Mouse (Mus musculus) hindbrain, embryonic 15.5 days (tissue): ENCODE data around the gene Xab2. TPM values are rescaled to one million over a fixed set of nuclear protein-coding genes. Genes with fewer than 3 reads are reported as not detected.

Experiments
- ATAC-seq: fragments of 200-750 bp; cut with Nextera tagmentation; 2 replicates; pipeline ENCODE4 v1.8.0; 2017; ENCODE audit warnings: low read depth, moderate number of reproducible peaks, moderate TSS enrichment; ENCODE audit not compliant: low FRiP score
- H3K27ac ChIP-seq: fragments of 300-500 bp; sonication (generic); replicated peaks from 2 replicates; pipeline ENCODE4 v1.5.1; 2015; ENCODE audit warnings: mild to moderate bottlenecking, inconsistent platforms
- H3K27me3 ChIP-seq: fragments of 300-500 bp; sonication (generic); 2 replicates; pipeline ENCODE4 v1.6.1; 2015; ENCODE audit warnings: control low read depth, inconsistent platforms
- H3K36me3 ChIP-seq: fragments of 300-500 bp; sonication (generic); 2 replicates; pipeline ENCODE4 v1.6.1; 2015; ENCODE audit warnings: control low read depth, inconsistent platforms
- H3K4me1 ChIP-seq: fragments of 300-500 bp; sonication (generic); replicated peaks from 2 replicates; pipeline ENCODE4 v1.6.1; 2015; ENCODE audit warnings: control low read depth, inconsistent platforms
- H3K4me2 ChIP-seq: fragments of 300-500 bp; sonication (generic); 2 replicates; pipeline ENCODE4 v1.6.1; 2015; ENCODE audit warnings: moderate library complexity, mild to moderate bottlenecking, inconsistent platforms
- H3K4me3 ChIP-seq: fragments of 300-500 bp; sonication (generic); 2 replicates; pipeline ENCODE4 v1.5.1; 2015; ENCODE audit warnings: mild to moderate bottlenecking, inconsistent platforms
- H3K9ac ChIP-seq: fragments of 300-500 bp; sonication (generic); 2 replicates; pipeline ENCODE4 v1.6.1; 2015; ENCODE audit warnings: inconsistent platforms
- H3K9me3 ChIP-seq: fragments of 300-500 bp; sonication (generic); 2 replicates; pipeline ENCODE4 v1.6.1; 2016; ENCODE audit warnings: control low read depth, inconsistent platforms
- WGBS: fragments of 180-500 bp; shearing (Covaris S2); methylation state at CpG from one replicate; pipeline ENCODE4 v1.1.7; 2015; 5-methylcytosine and 5-hydroxymethylcytosine counted together
- polyA plus RNA-seq: library from polyadenylated mRNA; unstranded; fragments of >200 nt; fragmentation: Nextera tagmentation; extraction: Ambion mirVana; gene quantifications from 2 replicates; pipeline ENCODE4 v1.2.1, GENCODE M21; 2015

The Xab2 gene
- polyA plus RNA-seq, 1 experiment from 2014 or later = 49.9 TPM

GRCm38 (mm10) chr8:3647561-3647960 lies 26.4 kb upstream of the Xab2 start:
- Histone ChIP-seq H3K4me3 (no peak overlapping the region), H3K27ac (no peak overlapping the region), H3K36me3 (no peaks in the 10 kb centered on the region), H3K9me3 (no peaks in the 10 kb centered on the region), H3K4me1 (no peaks in the 10 kb centered on the region), H3K9ac (no peak overlapping the region), H3K27me3 (no peaks in the 10 kb centered on the region), H3K4me2 (no peak overlapping the region)
- WGBS = 85% methylated on average over 4 of the region's 4 CpGs
- no peak for ATAC-seq

GRCm38 (mm10) chr8:3646824-3647531 lies 25.9 kb upstream of the Xab2 start:
- Histone ChIP-seq H3K36me3 (no peaks in the 10 kb centered on the region), H3K27me3 (no peaks in the 10 kb centered on the region), H3K9me3 (no peaks in the 10 kb centered on the region), H3K27ac (no peak overlapping the region), H3K4me3 (no peak overlapping the region), H3K4me2 (no peak overlapping the region), H3K9ac (no peak overlapping the region), H3K4me1 (no peaks in the 10 kb centered on the region)
- no peak for ATAC-seq
- 85% methylated on average over 6 of the region's 6 CpGs for WGBS

GRCm38 (mm10) chr8:3645804-3646203 lies 24.7 kb upstream of the Xab2 start:
- Histone ChIP-seq H3K9me3 (no peaks in the 10 kb centered on the region), H3K27ac (no peak overlapping the region), H3K4me2 (no peak overlapping the region), H3K27me3 (no peaks in the 10 kb centered on the region), H3K36me3 (no peaks in the 10 kb centered on the region), H3K9ac (no peak overlapping the region), H3K4me1 (no peaks in the 10 kb centered on the region), H3K4me3 (no peak overlapping the region)
- no peak for ATAC-seq
- WGBS = 25% methylated on average over 5 of the region's 5 CpGs

- Histone ChIP-seq H3K4me3 (peak overlapping the region; percentile 46), H3K36me3 (no peaks in the 10 kb centered on the region), H3K4me2 (peak overlapping the region; percentile 78), H3K4me1 (peaks cover 10% of the 10 kb centered on the region), H3K27ac (no peak overlapping the region), H3K9me3 (no peaks in the 10 kb centered on the region), H3K27me3 (no peaks in the 10 kb centered on the region), H3K9ac (peak overlapping the region; percentile 34; the same call in 1 of the 2 replicates)
- peak; percentile 15; the same call in 1 of the 2 replicates for ATAC-seq
- 28% methylated on average over 8 of the region's 8 CpGs for WGBS
Observed at GRCm38 (mm10) chr8:3631478-3631875, 10.4 kb upstream of the Xab2 start.

GRCm38 (mm10) chr8:3630647-3631477 lies 9.7 kb upstream of the Xab2 start, which contains the start of gene Stxbp2:
Gene Stxbp2, plus strand, starts transcription at chr8:3630955.
- Histone ChIP-seq H3K4me1 (peaks cover 10% of the 10 kb centered on the region), H3K9me3 (no peaks in the 10 kb centered on the region), H3K27ac (no peak within 1 kb of the TSS), H3K4me2 (peak within 1 kb of the TSS; percentile 78), H3K27me3 (no peaks in the 10 kb centered on the region), H3K36me3 (no peaks in the 10 kb centered on the region), H3K4me3 (peak within 1 kb of the TSS; percentile 46), H3K9ac (peak within 1 kb of the TSS; percentile 34)
- WGBS = 8% methylated on average over 47 of the region's 47 CpGs
- ATAC-seq = peak; percentile 83

GRCm38 (mm10) chr8:3628014-3628413 lies 6.9 kb upstream of the Xab2 start:
- no peak for ATAC-seq
- H3K27ac ChIP-seq = no peak overlapping the region
- no peaks in the 10 kb centered on the region for H3K9me3 ChIP-seq
- H3K4me3 ChIP-seq = no peak overlapping the region
- no peak overlapping the region for H3K4me2 ChIP-seq
- no peaks in the 10 kb centered on the region for H3K27me3 ChIP-seq
- H3K9ac ChIP-seq = no peak overlapping the region
- no peaks in the 10 kb centered on the region for H3K36me3 ChIP-seq
- WGBS = 28% methylated on average over 5 of the region's 5 CpGs
- peaks cover 10% of the 10 kb centered on the region for H3K4me1 ChIP-seq

- Histone ChIP-seq H3K9ac (no peak overlapping the region), H3K9me3 (no peaks in the 10 kb centered on the region), H3K4me1 (peaks cover 18% of the 10 kb centered on the region), H3K27ac (no peak overlapping the region), H3K27me3 (no peaks in the 10 kb centered on the region), H3K4me3 (no peak overlapping the region), H3K36me3 (no peaks in the 10 kb centered on the region), H3K4me2 (no peak overlapping the region)
- no peak for ATAC-seq
- WGBS = 66% methylated on average over 5 of the region's 5 CpGs
Observed at GRCm38 (mm10) chr8:3626971-3627370, 5.9 kb upstream of the Xab2 start.

- Histone ChIP-seq H3K36me3 (no peaks in the 10 kb centered on the region), H3K27ac (no peak within 1 kb of the TSS), H3K4me1 (peaks cover 13% of the 10 kb centered on the region), H3K27me3 (no peaks in the 10 kb centered on the region), H3K9ac (no peak within 1 kb of the TSS), H3K9me3 (no peaks in the 10 kb centered on the region), H3K4me2 (no peak within 1 kb of the TSS), H3K4me3 (no peak within 1 kb of the TSS)
- WGBS = 69% methylated on average over 1 of the region's 1 CpGs
- ATAC-seq = no peak
Observed at GRCm38 (mm10) chr8:3625445-3625844, 4.3 kb upstream of the Xab2 start, which contains the start of gene Pcp2. Gene Pcp2, minus strand, starts transcription at chr8:3625545.

GRCm38 (mm10) chr8:3622119-3622518 lies 1.0 kb upstream of the Xab2 start:
- Histone ChIP-seq H3K9me3 (no peaks in the 10 kb centered on the region), H3K36me3 (peaks cover 12% of the 10 kb centered on the region), H3K4me1 (peaks cover 25% of the 10 kb centered on the region), H3K9ac (peak overlapping the region; percentile 53; the same call in 1 of the 2 replicates), H3K4me3 (peak overlapping the region; percentile 61), H3K4me2 (peak overlapping the region; percentile 75), H3K27ac (no peak overlapping the region), H3K27me3 (no peaks in the 10 kb centered on the region)
- no peak for ATAC-seq
- WGBS = 64% methylated on average over 8 of the region's 8 CpGs

- Histone ChIP-seq H3K4me2 (no peak overlapping the region), H3K27me3 (no peaks in the 10 kb centered on the region), H3K27ac (no peak overlapping the region), H3K9me3 (no peaks in the 10 kb centered on the region), H3K4me3 (no peak overlapping the region), H3K36me3 (peaks cover 84% of the 10 kb centered on the region), H3K9ac (no peak overlapping the region), H3K4me1 (no peaks in the 10 kb centered on the region)
- 90% methylated on average over 6 of the region's 6 CpGs for WGBS
- ATAC-seq = no peak
Observed at GRCm38 (mm10) chr8:3609816-3610150, 11.3 kb downstream of the Xab2 start.

GRCm38 (mm10) chr8:3609046-3609815 lies 11.9 kb downstream of the Xab2 start:
- no peak overlapping the region for H3K4me3 ChIP-seq

GRCm38 (mm10) chr8:3607822-3608221 lies 13.3 kb downstream of the Xab2 start:
- no peak for ATAC-seq
- Histone ChIP-seq H3K4me3 (no peak overlapping the region), H3K27ac (no peak overlapping the region), H3K9ac (no peak overlapping the region), H3K4me1 (no peaks in the 10 kb centered on the region), H3K4me2 (no peak overlapping the region), H3K27me3 (no peaks in the 10 kb centered on the region), H3K9me3 (no peaks in the 10 kb centered on the region), H3K36me3 (peaks cover 84% of the 10 kb centered on the region)
- WGBS = 88% methylated on average over 7 of the region's 7 CpGs

More at GRCm38 (mm10) chr8:3609046-3609815, 11.9 kb downstream of the Xab2 start:
- WGBS = 83% methylated on average over 12 of the region's 12 CpGs
- Histone ChIP-seq H3K36me3 (peaks cover 84% of the 10 kb centered on the region), H3K9ac (no peak overlapping the region), H3K4me1 (no peaks in the 10 kb centered on the region), H3K9me3 (no peaks in the 10 kb centered on the region), H3K27ac (no peak overlapping the region), H3K4me2 (no peak overlapping the region), H3K27me3 (no peaks in the 10 kb centered on the region)
- ATAC-seq = no peak
